Mouse (Mus musculus) urinary bladder, adult 2 months (tissue): ENCODE results near the gene Nav2. TPM values are rescaled to one million over a fixed set of nuclear protein-coding genes. Genes with fewer than 3 reads are reported as not detected.

Source experiments
- DNase-seq: peaks from one replicate; pipeline ENCODE4 v3.0.0; 2022; ENCODE audit warnings: low spot score
- polyA plus RNA-seq: library from polyadenylated mRNA; depleted of rRNA; stranded (reverse); fragments of >200 nt; gene quantifications from 2 replicates; pipeline ENCODE4 v1.2.3, GENCODE M21; 2012

Gene Nav2
- polyA plus RNA-seq, 1 experiment = 4.6 TPM

GRCm38 (mm10) chr7:49359120-49359519 lies 450.6 kb downstream of the Nav2 start:
- no peak for DNase-seq

DNA sequence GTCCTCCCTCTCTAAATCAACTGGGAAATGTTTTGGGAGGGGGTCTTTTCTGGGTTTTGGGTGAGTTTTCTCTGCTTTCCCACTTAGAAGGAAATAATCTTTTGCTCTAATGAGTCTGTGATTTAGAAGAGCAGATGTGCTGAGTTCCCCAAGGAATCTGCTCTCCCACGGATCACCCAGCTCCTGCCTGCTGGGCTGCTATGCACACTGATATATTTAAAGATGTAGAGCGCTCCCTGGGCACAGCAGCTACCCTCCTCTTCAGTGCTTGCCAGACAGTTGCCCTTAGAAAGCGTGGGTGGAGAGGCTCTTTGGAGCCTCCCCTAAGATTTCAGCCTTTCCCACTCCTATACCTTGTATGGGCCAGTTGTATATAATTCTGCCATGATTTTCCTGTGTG lies 452.1 kb downstream of the Nav2 start:
- no peak for DNase-seq

GRCm38 (mm10) chr7:49361465-49362090 lies 453.1 kb downstream of the Nav2 start:
- DNase-seq = no peak

GRCm38 (mm10) chr7:49364486-49365162 lies 456.1 kb downstream of the Nav2 start:
- no peak for DNase-seq

GRCm38 (mm10) chr7:49368590-49368989 lies 460.1 kb downstream of the Nav2 start:
- DNase-seq = no peak

- DNase-seq = no peak
Observed at GRCm38 (mm10) chr7:49369006-49369405, 460.5 kb downstream of the Nav2 start.

GRCm38 (mm10) chr7:49369809-49370473 lies 461.4 kb downstream of the Nav2 start:
- no peak for DNase-seq

GRCm38 (mm10) chr7:49371345-49371744 lies 462.8 kb downstream of the Nav2 start:
- no peak for DNase-seq

GRCm38 (mm10) chr7:49371972-49372371 lies 463.5 kb downstream of the Nav2 start:
- DNase-seq = no peak

DNA sequence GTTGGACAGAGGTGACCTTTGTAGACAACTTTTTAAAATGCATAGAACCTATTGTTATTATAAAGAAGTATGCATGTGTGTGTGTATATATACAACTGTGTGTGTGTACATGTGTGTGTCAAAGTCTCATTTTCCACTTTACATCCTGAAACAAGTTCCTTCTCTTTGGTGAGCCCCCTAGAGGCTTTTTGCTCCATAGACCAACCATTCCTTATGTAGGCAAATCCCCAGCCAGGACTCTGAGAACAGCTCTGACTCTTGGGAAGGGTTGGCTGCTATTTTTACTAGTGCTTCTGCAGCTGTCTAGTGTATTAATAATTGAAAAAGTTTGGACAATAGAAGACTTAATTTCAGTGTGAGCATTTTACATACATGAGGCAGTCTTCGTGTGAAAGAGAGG lies 464.7 kb downstream of the Nav2 start:
- DNase-seq = no peak

GRCm38 (mm10) chr7:49373661-49374060 lies 465.1 kb downstream of the Nav2 start:
- DNase-seq = no peak

DNA sequence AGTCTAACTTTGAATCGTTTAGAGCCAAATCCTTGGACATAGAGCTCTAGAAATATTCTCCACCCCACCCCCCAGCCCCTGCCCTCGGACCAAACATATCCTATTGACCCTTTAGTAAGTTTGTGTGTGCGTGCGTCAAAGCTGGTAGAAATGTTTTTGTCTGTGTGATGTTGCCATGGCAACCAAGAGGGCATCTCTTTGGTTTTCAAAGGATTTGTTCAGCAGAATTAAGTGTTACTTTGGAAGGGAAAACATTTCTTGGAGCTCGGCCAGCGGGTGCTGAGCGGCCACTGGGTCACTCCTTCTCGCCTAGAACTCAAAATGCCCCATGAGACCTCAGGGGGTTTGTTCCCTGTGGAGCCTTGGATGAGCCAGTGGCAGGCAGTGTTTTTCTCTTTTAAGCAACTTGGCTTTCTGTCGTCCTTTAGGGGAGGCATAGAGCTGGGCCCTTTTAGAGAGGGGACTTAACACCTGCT lies 467.0 kb downstream of the Nav2 start:
- DNase-seq = no peak

DNA sequence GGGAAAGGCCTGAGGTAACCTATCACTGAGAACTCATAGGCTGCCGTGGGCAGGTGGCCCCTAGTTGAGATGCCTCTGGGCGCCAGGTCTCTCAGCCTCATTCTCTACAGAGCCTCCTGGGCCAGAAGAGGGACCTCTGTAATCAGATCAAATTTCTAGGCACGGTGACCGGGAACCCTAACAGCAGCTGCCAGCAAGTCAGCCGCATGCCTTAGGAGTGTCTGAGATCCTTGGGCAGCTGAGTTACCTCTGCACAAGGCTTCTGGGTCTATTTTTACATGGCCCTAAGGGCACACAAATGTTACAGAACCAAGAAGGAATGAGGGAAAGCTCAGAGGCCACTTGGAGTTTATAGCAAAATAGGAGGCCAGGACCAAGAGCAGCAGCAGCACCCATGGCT lies 470.1 kb downstream of the Nav2 start:
- DNase-seq = no peak

DNA sequence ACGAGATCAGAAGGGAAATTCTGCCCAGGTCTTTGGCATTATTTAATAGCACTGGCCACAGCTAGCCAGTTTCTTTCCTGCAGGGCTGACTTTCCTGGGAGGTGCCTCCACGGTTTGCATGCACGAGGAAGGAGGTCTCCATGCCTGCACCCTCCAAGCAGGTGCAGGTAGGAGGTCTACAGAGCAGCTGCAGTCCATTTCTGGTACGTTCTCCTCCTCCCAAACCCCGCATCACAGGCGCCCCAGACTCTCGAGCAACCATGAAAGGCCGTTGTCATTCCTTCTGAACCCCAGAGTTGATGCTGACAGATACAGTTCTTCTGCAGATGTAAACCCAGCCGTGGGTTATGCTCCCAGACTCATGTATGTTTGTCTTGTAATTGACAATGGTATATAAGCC lies 472.4 kb downstream of the Nav2 start:
- DNase-seq = no peak

DNA sequence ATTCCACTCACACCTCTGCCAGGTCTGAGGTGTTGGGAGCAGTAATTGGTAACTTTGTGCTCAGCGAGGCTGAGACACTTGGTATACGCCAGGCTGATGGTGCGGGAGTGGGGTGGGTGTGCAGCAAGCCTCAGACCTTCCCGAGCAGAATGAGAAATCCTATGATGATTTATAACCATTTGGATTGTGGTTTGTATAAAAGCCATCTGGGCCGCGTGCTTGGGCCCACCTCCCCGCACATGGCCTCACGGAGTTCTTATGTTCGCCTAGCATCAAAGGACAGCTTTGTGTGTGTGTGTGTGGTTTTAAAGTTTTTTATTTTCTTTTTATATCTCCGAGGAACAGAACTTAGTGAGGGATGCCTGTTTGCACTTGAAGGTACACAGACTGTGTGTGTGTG lies 474.4 kb downstream of the Nav2 start:
- no peak for DNase-seq

DNA sequence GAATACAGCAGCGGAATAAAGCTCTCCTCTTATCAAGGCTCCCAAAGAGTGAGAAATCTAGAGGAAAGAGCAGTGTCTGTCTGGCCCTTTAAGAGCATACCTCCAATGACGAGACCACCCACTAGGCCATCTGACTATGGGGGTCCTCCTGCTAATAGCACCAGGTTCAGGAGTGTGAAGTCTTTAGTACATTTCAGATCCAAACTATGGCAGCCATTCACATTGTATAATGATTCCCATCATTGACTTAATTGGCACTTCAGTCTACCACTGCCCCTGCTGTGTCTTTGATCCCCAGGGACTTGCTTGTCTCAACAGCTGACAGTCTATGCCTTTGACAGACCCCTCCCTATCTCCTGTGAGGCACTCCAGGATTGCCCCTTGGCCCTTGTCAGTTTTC lies 479.6 kb downstream of the Nav2 start:
- no peak for DNase-seq

DNA sequence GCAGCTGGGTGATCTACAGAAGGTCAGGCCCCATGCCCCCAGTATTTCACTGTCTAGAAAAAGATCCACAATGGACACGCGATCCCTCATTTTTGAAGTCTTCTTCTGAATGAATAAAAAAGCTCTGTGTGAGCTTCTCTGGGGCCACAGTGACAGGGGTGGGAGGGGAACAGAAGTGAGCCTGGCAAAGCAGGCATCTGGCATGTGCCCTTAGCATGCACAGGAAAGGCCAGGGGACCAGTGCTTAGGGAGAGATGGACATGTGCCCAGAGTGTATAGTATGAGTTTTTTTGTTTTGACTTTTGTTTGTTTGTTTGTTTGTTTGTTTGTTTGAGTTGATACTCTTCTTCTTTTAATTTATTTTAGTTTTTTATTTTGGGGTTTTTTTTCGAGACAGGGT lies 481.8 kb downstream of the Nav2 start:
- DNase-seq = no peak

- no peak for DNase-seq
Observed at GRCm38 (mm10) chr7:49390829-49391228, 482.3 kb downstream of the Nav2 start.

- no peak for DNase-seq
Observed at GRCm38 (mm10) chr7:49392180-49392579, 483.7 kb downstream of the Nav2 start.

DNA sequence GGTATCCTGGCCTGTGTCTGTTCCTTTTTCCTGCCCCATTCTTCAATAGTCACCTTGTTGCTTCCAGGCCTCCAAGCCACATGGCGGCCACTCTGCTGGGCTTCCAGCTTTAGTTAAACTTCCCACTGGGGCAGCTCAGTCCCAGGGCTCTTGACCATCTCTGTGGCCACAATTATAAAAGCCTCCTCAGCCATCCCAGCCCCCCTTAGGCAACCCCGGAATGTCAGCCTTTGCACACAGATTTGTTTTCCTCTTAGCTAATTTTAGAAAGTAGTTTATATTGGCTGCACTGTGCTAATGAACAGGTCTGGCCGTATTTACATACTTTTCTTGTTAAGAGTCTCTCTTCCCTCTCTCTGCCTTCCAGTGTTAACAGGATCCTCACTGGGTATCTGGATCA lies 484.3 kb downstream of the Nav2 start:
- DNase-seq = no peak

DNA sequence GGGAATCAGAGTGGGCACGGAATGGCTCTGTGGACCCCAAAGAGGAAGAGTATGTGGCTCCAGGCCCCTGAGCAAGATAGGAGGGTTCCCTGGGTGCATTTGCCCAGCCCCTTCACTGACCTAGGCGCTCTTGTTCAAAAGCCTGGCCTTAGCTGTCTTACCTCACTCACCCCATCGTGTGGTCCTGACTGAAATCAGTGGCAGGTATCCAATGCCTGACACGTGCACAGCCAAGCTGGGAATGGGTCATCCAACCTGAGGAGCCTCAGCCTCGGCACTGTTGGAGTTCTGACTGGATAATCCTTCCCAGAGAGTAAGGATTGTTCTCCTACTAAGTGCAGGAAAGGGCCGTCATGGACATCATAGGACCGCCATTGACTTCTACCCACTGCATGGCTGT lies 485.3 kb downstream of the Nav2 start:
- no peak for DNase-seq

- no peak for DNase-seq
Observed at GRCm38 (mm10) chr7:49396202-49396601, 487.7 kb downstream of the Nav2 start.

GRCm38 (mm10) chr7:49397441-49398003 lies 489.0 kb downstream of the Nav2 start:
- DNase-seq = no peak
